Mouse (Mus musculus) c-Kit-negative CD71-positive TER-119-positive erythroid progenitor cells, embryonic 14.5 days (primary cell): ENCODE measurements around the gene Slc1a2.

Source experiments
- DNase-seq: peaks from one replicate; pipeline ENCODE4 v3.0.0-alpha.2; 2013; ENCODE audit warnings: low read depth, low spot score

Gene Slc1a2

DNA sequence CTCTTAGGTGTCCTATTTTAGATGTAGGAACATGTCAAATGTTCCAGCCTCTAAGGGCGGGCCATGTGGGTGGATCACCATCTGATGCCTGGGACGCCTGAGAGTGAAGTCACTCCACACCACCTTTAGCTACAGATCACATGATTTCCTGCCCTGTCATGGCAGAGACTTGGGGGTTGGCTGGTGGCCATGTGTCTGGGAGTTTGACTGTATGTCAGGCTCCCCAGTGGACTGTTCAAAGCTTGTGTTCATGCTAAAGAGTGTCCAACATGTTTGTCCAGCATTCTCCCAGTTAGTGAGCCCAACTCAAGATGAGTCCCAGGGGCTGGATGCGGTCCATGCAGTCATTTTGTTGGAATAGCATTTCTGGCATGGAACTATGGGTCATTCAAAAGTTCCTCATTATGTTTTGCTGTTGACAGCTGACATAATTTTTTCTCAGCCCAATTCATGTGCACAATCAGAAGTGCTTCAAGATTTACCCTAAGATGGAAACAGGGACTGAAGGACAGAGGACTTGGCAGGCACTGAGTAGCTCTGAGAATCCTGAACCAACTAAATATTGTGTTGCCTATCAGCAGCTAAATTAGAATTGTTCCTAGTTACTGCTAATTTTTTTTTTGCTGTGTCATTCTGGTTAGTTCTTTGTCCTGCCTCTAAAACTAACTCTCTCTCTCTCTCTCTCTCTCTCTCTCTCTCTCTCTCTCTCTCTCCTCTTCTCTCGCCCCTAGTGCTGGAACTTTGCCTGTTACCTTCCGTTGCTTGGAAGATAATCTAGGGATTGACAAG is 102.0 kb downstream of the Slc1a2 start:
- DNase-seq = no peak

DNA sequence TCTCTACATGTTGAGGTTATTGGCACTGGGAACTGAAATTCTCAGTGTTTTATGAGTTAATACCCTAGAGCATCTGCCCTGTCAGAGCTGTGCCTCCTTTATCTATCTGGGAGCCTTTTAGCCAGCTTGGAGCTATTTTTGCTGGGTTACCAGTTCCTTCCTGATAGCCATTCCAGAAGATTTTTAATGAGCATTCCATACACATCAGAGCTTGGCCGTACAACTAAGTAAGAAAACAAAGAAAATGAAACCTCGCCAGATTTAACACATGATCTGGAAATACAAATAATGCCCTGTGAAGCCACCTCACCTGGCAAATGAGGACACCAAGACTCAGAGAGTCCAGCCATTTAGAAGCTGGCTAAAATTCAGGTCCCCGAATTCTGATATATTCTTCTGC is 104.7 kb downstream of the Slc1a2 start:
- DNase-seq = no peak

DNA sequence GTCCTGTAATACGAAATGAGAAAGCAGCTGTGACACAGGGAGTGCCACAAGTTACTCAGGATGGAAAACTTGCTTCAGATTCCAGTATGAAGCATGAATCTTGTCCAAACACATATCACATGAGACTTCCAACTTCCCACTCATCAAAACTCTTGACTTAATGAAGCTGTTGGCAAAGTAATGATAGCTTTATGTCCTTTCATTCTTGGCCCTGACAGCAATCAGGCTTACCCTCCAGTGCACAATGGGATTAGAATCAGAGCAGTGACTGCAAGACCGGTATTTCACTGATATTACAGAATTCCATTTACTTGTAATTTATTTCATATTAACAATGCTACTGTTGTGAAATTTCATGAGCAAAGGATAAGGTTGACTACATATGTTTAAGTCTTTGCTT is 105.5 kb downstream of the Slc1a2 start:
- DNase-seq = no peak

DNA sequence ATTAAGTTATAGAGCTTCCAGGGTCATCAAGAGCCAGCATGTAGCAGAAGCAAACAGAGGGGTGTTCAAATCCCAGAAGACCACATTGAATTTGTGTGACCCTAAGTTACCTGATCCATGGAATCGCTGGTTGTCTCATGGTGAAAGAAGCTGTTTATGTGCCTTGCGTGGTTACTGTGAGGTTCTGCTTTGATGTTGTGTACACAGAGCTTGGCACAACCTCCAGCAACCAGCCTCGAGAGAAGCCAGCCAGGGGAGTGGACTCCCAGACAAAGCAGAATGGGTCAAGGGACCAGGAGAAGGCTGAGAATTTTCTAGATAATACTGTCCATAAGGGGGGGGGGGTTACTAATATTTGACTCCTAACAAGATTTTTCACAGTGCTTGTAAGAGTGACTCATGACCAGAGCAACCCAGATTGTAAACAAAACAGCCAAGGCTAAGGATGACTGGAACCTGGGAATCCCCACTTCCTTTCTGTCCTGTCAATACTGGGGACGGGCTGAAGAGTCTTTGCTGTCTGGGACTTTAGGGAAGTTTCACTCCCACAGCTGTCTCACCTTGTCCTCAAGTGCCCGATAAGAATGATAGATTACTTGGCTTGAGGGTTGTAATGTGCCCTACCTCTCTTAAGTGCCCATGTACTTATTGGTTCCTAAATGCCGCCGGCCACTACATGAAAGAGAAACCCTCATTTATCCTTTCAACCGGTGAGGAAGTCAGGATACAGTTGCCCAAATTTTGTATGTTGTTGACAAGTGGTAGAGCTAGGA is 106.3 kb downstream of the Slc1a2 start:
- no peak for DNase-seq

DNA sequence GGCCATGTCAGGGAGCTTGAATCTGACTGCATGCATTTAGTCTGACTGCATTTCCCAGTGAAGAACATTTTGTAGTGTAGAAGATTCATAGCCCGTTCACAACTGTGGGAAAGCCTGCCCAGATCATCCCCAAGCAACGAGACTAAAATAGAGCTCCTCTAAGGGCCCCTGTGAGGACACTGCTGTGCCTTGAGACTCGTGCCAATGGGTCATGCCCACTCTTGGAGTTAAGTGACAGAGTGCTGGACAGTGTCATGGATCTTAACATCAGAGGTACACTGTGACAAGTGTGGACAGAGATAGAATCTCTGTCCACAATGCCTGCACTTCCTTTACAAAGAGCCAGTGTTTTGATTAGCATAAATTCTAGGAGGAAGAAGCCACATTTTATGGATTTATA is 109.8 kb downstream of the Slc1a2 start:
- no peak for DNase-seq

DNA sequence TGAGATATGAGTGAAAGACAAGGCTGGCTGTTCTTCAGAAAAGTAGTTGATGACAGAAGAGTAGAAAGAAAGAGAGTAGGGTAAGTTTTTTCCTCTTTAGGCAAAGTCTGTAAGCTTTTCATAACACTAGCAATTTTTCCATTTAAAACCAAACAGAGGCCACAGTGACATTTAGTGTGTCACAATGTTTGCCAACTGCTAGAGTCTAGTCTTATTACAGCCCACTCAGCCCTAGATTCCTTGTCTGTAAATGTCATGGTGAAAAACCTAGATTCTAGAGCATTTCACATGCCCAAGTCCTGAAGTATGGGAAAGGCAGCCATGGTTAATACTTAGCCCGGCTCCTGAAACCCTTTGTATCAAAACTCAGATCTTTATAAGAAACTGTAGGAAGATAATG is 112.8 kb downstream of the Slc1a2 start:
- no peak for DNase-seq

DNA sequence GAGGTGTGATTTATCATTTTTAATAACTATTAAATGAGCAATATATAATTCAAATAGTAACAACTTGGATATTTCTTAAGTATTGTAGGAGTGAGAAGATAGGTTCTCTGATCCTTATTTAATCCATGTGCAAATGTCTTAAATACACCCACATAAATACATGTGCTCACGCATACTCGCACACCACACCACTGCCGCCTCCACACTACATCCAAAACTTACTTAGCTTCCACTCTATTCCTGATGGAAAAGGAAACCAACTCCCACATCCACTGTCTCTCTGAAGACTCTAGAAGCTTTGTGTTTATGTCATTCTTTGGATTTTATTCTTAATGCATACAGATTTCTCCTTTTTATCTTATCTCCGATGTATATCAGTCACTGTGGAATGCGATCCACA is 113.8 kb downstream of the Slc1a2 start:
- DNase-seq = no peak

DNA sequence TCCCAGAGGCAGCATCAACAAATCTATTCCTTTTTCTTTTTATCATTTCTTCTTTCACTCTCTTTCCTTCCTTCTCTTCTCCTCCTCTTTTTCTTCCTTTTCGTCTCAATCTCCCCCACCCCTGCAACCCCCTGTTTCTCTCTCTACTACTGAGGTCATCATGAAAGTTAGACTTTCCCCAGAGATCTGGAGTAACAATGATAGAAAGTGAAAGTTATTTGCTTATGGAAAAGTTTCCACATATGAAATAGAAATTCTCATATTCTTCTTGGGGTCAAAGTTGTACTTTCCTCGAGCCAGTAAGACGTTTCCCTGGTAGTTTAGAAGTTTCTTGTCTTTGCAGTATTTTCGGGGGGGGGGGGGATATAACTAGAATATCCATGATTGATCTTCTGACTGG is 116.2 kb downstream of the Slc1a2 start:
- DNase-seq = no peak

DNA sequence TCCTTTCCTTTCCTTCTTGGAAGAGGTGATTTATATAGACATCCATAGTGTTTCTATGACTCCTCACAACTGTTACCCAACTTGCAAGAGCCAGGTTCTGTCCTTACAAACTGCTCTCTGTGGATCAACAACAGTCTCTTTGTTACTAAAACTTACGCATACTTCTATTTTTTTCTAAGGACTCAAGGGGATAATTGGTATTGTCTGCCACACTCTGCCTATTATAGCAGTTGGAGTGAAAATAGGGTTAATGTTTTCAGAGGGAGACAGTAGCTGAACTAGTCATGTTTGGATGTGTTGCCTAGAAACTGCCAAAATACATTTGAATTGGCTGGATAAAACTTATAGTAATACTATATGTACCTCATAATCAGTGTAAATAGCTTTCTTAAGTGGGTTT is 117.1 kb downstream of the Slc1a2 start:
- no peak for DNase-seq

DNA sequence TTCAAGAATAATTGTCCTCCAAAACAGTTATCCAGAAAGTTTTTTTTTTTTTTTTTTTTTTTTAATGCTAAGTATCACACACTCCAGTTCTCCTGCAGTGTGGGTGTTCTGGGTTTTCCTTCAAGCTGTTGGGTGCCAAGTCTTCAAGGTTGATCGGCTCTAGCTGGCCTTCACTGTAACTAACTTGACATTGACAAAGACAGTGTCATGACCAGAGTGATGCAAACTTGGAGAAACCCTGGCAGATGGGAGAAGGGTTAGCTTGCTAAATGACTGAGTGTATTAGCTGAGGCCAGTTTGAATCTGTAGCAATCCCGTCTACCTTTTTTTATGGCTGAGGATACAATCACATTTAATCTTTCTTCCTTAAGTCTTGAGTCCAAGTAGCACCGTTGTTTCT is 119.7 kb downstream of the Slc1a2 start:
- DNase-seq = no peak

DNA sequence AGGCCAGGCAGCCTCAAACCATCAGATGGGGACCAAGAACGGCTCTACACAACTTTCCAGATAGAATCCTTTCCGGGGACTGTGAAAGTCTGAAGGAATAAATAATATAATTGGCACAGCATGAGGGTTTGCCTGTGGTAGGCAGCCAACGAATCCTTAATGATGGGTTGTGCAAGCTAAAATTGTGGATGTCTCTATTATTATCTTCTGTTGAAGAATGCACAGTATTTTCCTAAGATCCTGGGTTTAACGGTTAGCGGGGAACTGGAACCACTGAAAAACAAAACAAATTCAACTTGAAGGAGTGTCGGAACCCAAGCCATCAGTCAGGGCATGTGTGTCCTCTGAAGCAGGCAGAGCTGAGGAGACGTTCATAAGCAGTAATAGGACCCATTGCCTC is 124.3 kb downstream of the Slc1a2 start:
- DNase-seq = no peak

DNA sequence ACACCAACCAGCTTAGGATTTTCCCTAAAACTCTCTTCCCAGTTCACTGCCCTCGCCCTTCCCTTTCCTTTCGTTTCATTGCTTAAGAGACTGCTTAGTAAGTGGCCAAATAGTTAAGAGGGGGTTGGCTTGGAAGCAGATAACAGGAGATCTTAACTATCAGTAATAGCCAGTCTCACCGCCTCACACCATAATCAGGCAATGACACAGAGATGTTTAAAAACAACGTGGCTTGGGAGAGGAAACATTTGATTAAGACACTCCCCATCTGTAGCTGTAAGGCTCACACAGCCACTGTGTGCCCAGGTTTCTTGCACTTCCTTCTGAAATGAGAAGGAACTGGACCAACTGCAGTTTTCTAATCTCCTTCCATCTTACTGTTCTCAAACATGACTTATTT is 127.2 kb downstream of the Slc1a2 start:
- DNase-seq = no peak

DNA sequence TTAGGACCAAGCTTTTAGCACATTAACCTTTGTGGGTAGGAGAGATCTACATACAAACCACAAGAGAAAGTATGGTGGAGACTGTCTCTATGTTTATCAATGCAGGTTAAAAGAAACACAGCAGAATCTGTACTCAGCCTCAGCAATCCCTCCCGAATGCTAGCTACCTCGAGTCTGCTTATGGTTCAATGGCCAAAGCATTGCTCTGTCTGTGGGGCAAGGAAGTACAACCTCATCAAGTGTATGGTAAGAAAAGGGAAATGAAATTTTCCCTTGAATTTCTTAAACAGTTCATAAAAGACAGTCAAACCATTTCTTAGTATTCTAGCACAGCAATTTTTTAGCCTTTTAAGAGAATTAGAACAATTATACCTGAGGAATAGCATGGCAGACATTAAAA is 133.2 kb downstream of the Slc1a2 start:
- no peak for DNase-seq

DNA sequence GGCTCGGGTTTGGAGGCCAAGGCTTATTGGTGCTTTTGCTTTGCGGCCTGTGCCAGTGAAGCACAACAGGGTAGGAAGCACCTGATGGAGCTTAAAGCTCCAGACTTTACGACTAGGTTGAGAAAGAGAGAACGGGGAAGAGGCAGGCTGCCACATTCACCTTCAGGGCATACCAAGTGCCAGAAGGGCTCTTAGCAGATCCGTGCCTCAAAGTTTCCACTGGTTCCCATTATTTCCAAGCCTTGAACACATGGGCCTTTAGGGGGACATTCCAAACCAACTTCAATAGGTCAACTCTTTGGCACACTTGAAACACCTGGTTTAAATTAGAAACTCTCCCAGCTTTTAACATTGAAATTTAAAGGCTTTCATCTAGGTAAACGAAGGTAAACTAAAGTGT is 134.3 kb downstream of the Slc1a2 start:
- no peak for DNase-seq

DNA sequence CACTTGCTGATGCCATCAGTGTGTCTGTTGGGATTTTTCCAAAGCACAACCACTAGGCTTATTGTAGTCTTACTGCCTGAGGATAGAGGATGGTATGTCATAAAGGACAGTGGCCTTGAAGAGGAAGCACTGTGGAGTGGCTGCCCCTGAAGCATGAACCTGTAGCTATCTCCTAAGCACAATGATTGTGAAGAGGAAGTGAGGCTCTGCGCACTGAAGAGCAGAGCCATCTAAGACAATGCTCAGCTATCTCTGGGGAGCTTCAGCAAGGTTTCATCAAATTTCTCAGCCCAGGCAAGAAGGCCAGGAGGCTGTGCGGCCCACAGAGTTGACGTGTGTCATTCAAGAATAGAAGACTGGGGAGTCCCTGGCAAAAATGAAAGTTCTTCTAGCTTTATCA is 136.6 kb downstream of the Slc1a2 start:
- no peak for DNase-seq

DNA sequence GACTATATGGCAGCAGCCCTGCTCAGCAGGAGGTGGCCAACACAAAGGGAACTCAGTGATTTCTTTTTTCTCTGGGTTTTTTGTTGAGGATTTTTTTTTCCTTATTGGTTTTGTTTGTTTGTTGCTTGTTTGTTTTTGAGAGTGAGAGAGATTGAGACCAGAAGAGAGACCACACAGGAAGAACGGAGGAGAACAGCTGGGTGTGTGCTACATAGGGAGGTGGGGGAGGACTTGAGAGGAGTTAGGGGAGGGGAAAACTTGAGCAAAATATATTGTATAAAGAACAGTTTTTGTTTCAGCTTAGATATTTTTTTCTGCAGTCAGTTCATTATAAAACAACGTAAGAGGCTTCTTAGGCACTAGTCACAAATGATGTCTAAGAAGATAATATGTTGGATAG is 139.7 kb downstream of the Slc1a2 start:
- DNase-seq = no peak

DNA sequence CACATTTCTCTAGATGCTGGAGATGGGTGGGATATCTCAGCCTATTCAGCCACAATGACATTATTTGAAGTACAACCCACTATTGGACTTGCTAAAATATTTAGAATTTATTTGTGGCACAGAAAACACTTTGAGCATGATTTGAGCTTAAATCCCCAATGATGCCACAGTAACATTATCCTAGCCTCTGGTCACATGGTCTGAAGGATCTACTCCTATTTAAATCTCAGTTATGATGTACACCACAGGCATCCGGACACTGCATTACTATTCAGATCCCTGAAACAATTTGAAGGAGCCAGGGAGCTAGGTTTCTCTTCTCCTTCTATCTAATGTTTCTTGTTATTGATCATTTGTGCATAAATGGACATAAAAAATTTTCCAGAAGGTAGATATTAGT is 143.4 kb downstream of the Slc1a2 start:
- DNase-seq = no peak

DNA sequence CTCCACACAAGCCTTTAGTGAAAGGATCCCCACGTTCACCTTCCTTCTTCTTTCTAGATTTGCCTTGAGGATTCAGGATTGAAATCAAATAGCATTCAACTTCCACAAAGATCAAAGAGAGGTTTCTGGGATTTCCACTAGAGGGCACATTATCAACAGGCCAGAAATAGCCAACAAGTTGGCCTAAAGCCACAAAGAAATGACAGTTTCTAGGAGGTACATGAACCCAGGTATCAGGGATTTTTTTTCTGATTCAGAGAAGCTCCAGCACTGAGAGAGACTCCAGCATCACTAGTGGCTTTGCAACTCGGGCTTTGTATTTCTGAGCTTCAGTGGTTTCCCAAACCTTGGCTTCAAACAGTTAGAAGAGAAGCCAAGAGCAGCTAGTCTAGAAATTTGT is 145.7 kb downstream of the Slc1a2 start:
- DNase-seq = no peak

DNA sequence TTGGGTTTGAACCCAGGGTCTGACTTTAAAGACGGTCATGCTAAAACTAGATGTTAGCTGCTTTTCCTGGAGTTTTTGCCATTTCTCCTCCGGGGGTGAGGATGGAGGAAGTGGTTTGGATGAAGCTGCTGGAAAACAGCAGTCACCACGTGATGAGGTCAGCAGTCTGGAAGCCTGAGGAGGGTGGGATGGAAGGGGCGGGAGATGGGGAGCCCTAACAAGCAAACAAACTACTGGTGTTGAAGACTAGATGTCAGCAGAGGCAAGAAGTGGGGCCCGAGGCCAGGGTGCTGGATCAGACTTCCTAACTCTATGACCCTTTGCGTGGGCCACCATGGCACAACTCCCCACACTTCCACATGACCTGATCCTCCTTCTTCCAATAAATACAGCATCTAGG is 146.8 kb downstream of the Slc1a2 start:
- no peak for DNase-seq

DNA sequence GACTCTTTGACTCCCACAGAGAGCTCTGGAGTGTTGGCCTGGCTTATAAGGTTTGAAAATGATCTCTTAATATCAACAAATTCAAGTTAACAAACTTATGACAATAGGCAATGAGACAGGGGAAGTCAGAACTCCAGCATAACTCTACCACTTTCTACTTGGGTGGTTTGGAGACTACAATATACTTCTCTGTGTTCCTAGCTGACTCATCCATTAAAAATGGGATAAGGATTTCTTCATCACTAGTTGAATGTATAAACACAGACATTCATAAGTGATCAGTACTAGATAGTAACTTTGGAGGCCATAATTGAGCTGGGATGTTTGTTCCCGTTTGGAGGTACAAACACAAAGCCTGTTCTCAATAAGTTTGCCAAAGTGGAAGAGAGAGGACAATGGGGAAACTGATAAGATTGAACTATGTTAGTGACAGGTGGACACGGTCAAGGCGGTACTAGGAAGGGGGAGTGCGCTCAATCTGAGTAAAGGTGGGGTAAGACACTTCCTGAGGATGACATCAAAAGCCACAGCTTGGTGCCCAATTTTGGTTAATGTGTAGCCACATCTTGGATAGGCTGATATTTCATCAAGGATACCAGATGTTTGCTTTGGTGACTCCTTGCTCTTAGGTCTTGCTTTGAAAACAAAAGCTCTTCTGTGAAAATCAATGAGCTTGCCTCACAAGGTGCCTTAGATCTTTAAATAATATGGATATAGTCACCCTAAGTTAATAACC is 147.5 kb downstream of the Slc1a2 start:
- no peak for DNase-seq

DNA sequence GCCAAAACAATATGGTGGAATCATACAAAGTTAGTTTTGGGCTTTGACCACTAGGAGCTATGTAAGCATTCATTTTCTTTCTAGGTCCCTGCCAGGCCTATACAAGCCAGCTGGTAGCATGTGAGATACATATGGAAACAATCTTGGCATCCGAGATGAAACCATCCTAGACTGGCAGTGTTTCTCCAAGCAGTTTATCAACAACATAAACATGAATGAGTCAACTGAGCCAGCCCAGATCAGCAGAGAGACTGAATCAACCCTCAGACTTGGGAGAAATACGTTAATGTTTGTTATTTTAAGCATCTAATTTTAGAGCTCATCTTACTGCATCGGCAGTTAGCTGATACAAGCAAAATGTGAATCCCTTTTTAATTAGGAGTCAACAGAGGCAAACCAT is 149.2 kb downstream of the Slc1a2 start:
- no peak for DNase-seq

DNA sequence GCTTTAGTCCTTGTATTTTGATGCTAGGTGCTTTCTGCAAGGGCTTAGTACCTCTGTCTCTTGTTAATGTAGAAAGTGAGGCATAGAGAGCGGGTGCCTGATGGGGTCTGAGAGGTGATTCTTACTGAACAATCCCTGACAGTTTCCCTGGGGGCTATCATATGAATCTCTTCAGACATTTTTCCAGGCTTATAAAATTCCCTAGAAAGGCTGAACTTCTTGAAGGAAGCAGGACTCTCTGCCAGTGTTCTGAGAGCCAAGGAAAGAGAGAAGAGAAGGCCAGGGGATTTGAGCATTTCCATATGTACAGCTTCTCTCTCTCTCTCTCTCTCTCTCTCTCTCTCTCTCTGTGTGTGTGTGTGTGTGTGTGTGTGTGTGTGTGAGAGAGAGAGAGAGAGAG is 151.0 kb downstream of the Slc1a2 start:
- DNase-seq = no peak

DNA sequence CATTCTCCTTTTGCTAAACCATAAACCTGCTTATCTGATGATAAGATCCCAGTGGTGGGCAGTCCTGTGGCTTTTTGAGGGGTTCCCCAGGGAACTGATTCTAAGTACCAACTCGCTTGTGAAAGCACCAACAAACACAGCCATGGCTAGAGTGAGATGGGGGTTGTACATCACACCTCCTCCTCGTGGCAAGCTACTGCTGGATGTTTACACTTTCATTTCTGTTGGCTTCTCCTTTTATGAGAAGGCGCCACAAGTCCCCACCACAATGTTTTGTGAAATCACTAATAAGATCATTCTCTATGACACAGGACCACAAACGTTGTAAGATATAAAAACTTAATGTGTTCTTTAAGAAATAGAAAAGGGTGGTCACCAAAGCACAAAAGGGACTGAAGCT is 154.3 kb downstream of the Slc1a2 start:
- no peak for DNase-seq
